8 mouse cellular contexts compared by ENCODE assay signal in genomic region chr7:143823266-143823605, GRCm38 (mm10). TPM values are rescaled to one million over a fixed set of nuclear protein-coding genes. Genes with fewer than 3 reads are reported as not detected.
DNase-seq lines count a peak whose midpoint lies in the region; ATAC-seq and TF ChIP-seq lines count a peak whose summit lies in the region.

No protein-coding gene starts in this region.

- H3K9ac ChIP-seq in limb, embryonic 13.5 days, result peak overlapping the region; percentile 56
- H3K9ac ChIP-seq in stomach, embryonic 16.5 days (ENCODE audit: low read length), result peak overlapping the region; percentile 59

- no peak for TF ChIP-seq CTCF in spleen, adult 2 months (IDR thresholded peaks at IDR 0.05; ENCODE audit: extremely low read depth, insufficient read depth, insufficient read length, insufficient replicate concordance)

- 78% methylated on average over 4 of the region's 4 CpGs for WGBS in spleen, adult 2 months
- 80% methylated on average over 4 of the region's 4 CpGs for WGBS in limb, embryonic 13.5 days
- 73% methylated on average over 4 of the region's 4 CpGs for WGBS in stomach, embryonic 16.5 days

- ATAC-seq in limb, embryonic 13.5 days (ENCODE audit: low FRiP score, low read depth), result no peak
- ATAC-seq in stomach, embryonic 16.5 days (ENCODE audit: insufficient read depth, low FRiP score), result peak; percentile 15; the same call in 1 of the 2 replicates

- H3K27me3 ChIP-seq in spleen, adult 2 months (ENCODE audit: control insufficient read depth, insufficient read depth, low read length), result no peaks in the 10 kb centered on the region
- H3K27me3 ChIP-seq in limb, embryonic 13.5 days, result no peaks in the 10 kb centered on the region
- H3K27me3 ChIP-seq in stomach, embryonic 16.5 days (ENCODE audit: control insufficient read depth, insufficient read depth, low read length), result no peaks in the 10 kb centered on the region

- no peaks in the 10 kb centered on the region for H3K9me3 ChIP-seq in limb, embryonic 13.5 days
- H3K9me3 ChIP-seq in stomach, embryonic 16.5 days (replicated peaks; ENCODE audit: control insufficient read depth, low read length), result no peaks in the 10 kb centered on the region

- peak; percentile 11 for DNase-seq in embryo, embryonic 10.5 days (ENCODE audit: low spot score)
- DNase-seq in embryo, embryonic 9.5 days (ENCODE audit: extremely low spot score), result no peak
- DNase-seq in spleen, adult 2 months (ENCODE audit: low read depth in 1 of 2, low spot score in 2 of 2), result no peak
- DNase-seq in spleen, adult 12 weeks (ENCODE audit: low spot score), result no peak
- DNase-seq in cerebellum, postnatal 25 days, result no peak
- no peak for DNase-seq in layer of hippocampus, postnatal 10 days (ENCODE audit: low spot score in 2 of 2)

- TF ChIP-seq POLR2A in spleen, adult 2 months (IDR thresholded peaks at IDR 0.05; ENCODE audit: low read depth, low read length), result no peak

- peaks cover 7% of the 10 kb centered on the region; the same call in 1 of the 2 replicates for H3K4me1 ChIP-seq in spleen, adult 2 months (ENCODE audit: control insufficient read depth, insufficient read depth, insufficient read length)
- peaks cover 15% of the 10 kb centered on the region for H3K4me1 ChIP-seq in limb, embryonic 13.5 days
- peaks cover 12% of the 10 kb centered on the region for H3K4me1 ChIP-seq in stomach, embryonic 16.5 days (ENCODE audit: control insufficient read depth, insufficient read depth, low read length)

- peak overlapping the region; percentile 52; the same call in 1 of the 2 replicates for H3K4me3 ChIP-seq in spleen, adult 2 months (ENCODE audit: extremely low read depth, insufficient read depth, insufficient read length)
- peak overlapping the region; percentile 66 for H3K4me3 ChIP-seq in limb, embryonic 13.5 days
- H3K4me3 ChIP-seq in stomach, embryonic 16.5 days (replicated peaks; ENCODE audit: low read length), result peak overlapping the region; percentile 35

- H3K36me3 ChIP-seq in spleen, adult 2 months (ENCODE audit: control insufficient read depth, insufficient read depth, low read length), result no peaks in the 10 kb centered on the region
- peaks cover 8% of the 10 kb centered on the region for H3K36me3 ChIP-seq in limb, embryonic 13.5 days
- no peaks in the 10 kb centered on the region for H3K36me3 ChIP-seq in stomach, embryonic 16.5 days (ENCODE audit: control insufficient read depth, insufficient read depth, low read length)

- H3K27ac ChIP-seq in spleen, adult 2 months (ENCODE audit: insufficient read depth, low read length), result peak overlapping the region; percentile 58
- H3K27ac ChIP-seq in limb, embryonic 13.5 days, result peak overlapping the region; percentile 52
- H3K27ac ChIP-seq in stomach, embryonic 16.5 days (ENCODE audit: low read length), result peak overlapping the region; percentile 62

- peak overlapping the region; percentile 87 for H3K4me2 ChIP-seq in limb, embryonic 13.5 days (replicated peaks)
- peak overlapping the region; percentile 92 for H3K4me2 ChIP-seq in stomach, embryonic 16.5 days (ENCODE audit: low read depth, low read length)

RNA-seq across cellular contexts. Expression of gene Dhcr7, which starts 0.3 kb away (rescaled TPM):
- 42.0 and 60.6 TPM in 2 replicates for polyA plus RNA-seq in spleen, adult 2 months (2012; rRNA removed)
- polyA plus RNA-seq in limb, embryonic 13.5 days (2015; fragmentation: Nextera tagmentation; extraction: Ambion mirVana), result 33.8 and 38.7 TPM in 2 replicates
- 42.4 and 47.7 TPM in 2 replicates for polyA plus RNA-seq in stomach, embryonic 16.5 days (2015; fragmentation: Nextera tagmentation; extraction: Ambion mirVana)
- total RNA-seq in layer of hippocampus, postnatal 10 days (2021), result 10 to 100 TPM; 80.0 to 85.0 TPM

RNA-seq across cellular contexts. Expression of gene Nadsyn1, which starts 0.6 kb away (rescaled TPM):
- 12.5 and 13.5 TPM in 2 replicates for polyA plus RNA-seq in spleen, adult 2 months (2012; rRNA removed)
- polyA plus RNA-seq in limb, embryonic 13.5 days (2015; fragmentation: Nextera tagmentation; extraction: Ambion mirVana), result 7.5 and 7.6 TPM in 2 replicates
- 11.1 and 15.1 TPM in 2 replicates for polyA plus RNA-seq in stomach, embryonic 16.5 days (2015; fragmentation: Nextera tagmentation; extraction: Ambion mirVana)
- total RNA-seq in layer of hippocampus, postnatal 10 days (2021), result 1 to 10 TPM; 6.1 to 6.4 TPM

RNA-seq across cellular contexts. Expression of gene Mrgpre, which starts 38.9 kb away (rescaled TPM):
- polyA plus RNA-seq in spleen, adult 2 months (2012; rRNA removed), result 6.6 and 7.6 TPM in 2 replicates
- polyA plus RNA-seq in limb, embryonic 13.5 days (2015; fragmentation: Nextera tagmentation; extraction: Ambion mirVana), result 1.5 and 1.8 TPM in 2 replicates
- 0.98 and 1.6 TPM in 2 replicates for polyA plus RNA-seq in stomach, embryonic 16.5 days (2015; fragmentation: Nextera tagmentation; extraction: Ambion mirVana)
- 1 to 10 TPM; 9.1 to 9.4 TPM for total RNA-seq in layer of hippocampus, postnatal 10 days (2021)

RNA-seq across cellular contexts. Expression of gene Gm498, which starts 43.4 kb away (rescaled TPM):
- not detected in 2 replicates for polyA plus RNA-seq in spleen, adult 2 months (2012; rRNA removed)
- polyA plus RNA-seq in limb, embryonic 13.5 days (2015; fragmentation: Nextera tagmentation; extraction: Ambion mirVana), result not detected in 2 replicates
- not detected in 2 replicates for polyA plus RNA-seq in stomach, embryonic 16.5 days (2015; fragmentation: Nextera tagmentation; extraction: Ambion mirVana)
- total RNA-seq in layer of hippocampus, postnatal 10 days (2021), result not detected

RNA-seq across cellular contexts. Expression of gene Mrgprg, which starts 56.4 kb away (rescaled TPM):
- polyA plus RNA-seq in spleen, adult 2 months (2012; rRNA removed), result not detected in 2 replicates
- not detected in 2 replicates for polyA plus RNA-seq in limb, embryonic 13.5 days (2015; fragmentation: Nextera tagmentation; extraction: Ambion mirVana)
- not detected in 2 replicates for polyA plus RNA-seq in stomach, embryonic 16.5 days (2015; fragmentation: Nextera tagmentation; extraction: Ambion mirVana)
- total RNA-seq in layer of hippocampus, postnatal 10 days (2021), result not detected
